Mouse (Mus musculus) MEL (cell line): ENCODE measurements around the gene Bmp7. TPM values are rescaled to one million over a fixed set of nuclear protein-coding genes. Genes with fewer than 3 reads are reported as not detected.

Experiments
- DNase-seq: peaks from one replicate; pipeline ENCODE4 v3.0.0; 2011; ENCODE audit warnings: low read depth, low spot score
- H3K27ac ChIP-seq: 2 replicates; pipeline ENCODE4 v1.5.1; 2012; ENCODE audit warnings: low read depth, mild to moderate bottlenecking, control low read depth, low read length, moderate library complexity; ENCODE audit not compliant: control insufficient read depth
- H3K27me3 ChIP-seq, 2 experiments: fragments of 150-350 bp in 1 of 2; sonication (generic) in 1 of 2; 2 replicates each; pipeline ENCODE4 v1.6.1; 2012; ENCODE audit warnings: low read length in 2 of 2, mild to moderate bottlenecking in 2 of 2, improper control_type of control experiment in 1 of 2, moderate library complexity in 1 of 2; ENCODE audit not compliant: insufficient read depth in 2 of 2, control insufficient read depth in 1 of 2
- H3K36me3 ChIP-seq, 2 experiments: 2 replicates each; pipeline ENCODE4 v1.6.1; 2012 to 2014; ENCODE audit warnings: low read length in 2 of 2, improper control_type of control experiment in 1 of 2, inconsistent platforms in 1 of 2, mild to moderate bottlenecking in 1 of 2; ENCODE audit not compliant: insufficient read depth in 2 of 2, control insufficient read depth in 1 of 2
- H3K4me1 ChIP-seq, 2 experiments: fragments of 150-350 bp in 1 of 2; sonication (generic) in 1 of 2; 2 replicates each; pipeline ENCODE4 v1.6.1; 2012; ENCODE audit warnings: low read length in 2 of 2, improper control_type of control experiment in 1 of 2, mild to moderate bottlenecking in 1 of 2; ENCODE audit not compliant: insufficient read depth in 2 of 2, control insufficient read depth in 1 of 2
- H3K4me3 ChIP-seq, 2 experiments: fragments of 150-350 bp in 1 of 2; sonication (generic) in 1 of 2; 2 replicates each; pipeline ENCODE4 v1.5.1; 2012; ENCODE audit warnings: low read depth in 2 of 2, low read length in 2 of 2, mild to moderate bottlenecking in 2 of 2, moderate library complexity in 2 of 2, control low read depth in 1 of 2, improper control_type of control experiment in 1 of 2; ENCODE audit not compliant: control insufficient read depth in 1 of 2, insufficient read depth in 1 of 2
- H3K79me2 ChIP-seq: 2 replicates; pipeline ENCODE4 v1.6.1; 2012; ENCODE audit warnings: mild to moderate bottlenecking, low read length, moderate library complexity; ENCODE audit not compliant: control insufficient read depth, poor library complexity, insufficient read depth
- H3K9ac ChIP-seq: 2 replicates; pipeline ENCODE4 v1.6.1; 2012; ENCODE audit warnings: low read depth, mild to moderate bottlenecking, control low read depth, low read length, moderate library complexity; ENCODE audit not compliant: control insufficient read depth, poor library complexity, severe bottlenecking
- H3K9me3 ChIP-seq: fragments of 150-350 bp; sonication (generic); replicated peaks from 2 replicates; pipeline ENCODE4 v1.6.1; 2012; ENCODE audit warnings: mild to moderate bottlenecking, low read length, improper control_type of control experiment, moderate library complexity; ENCODE audit not compliant: insufficient read depth
- BHLHE40 ChIP-seq: IDR thresholded peaks from 2 replicates; pipeline ENCODE4 v1.6.1; 2012; ENCODE audit warnings: low read depth, mild to moderate bottlenecking, inconsistent platforms, low read length, improper control_type of control experiment, borderline replicate concordance
- CHD1 ChIP-seq: IDR thresholded peaks from 2 replicates; pipeline ENCODE4 v1.6.1; 2012; ENCODE audit warnings: low read depth, mild to moderate bottlenecking, inconsistent platforms, low read length, improper control_type of control experiment
- CHD2 ChIP-seq: IDR thresholded peaks from 2 replicates; pipeline ENCODE4 v1.6.1; 2011; ENCODE audit warnings: low read length, improper control_type of control experiment
- CTCF ChIP-seq, 3 experiments: IDR thresholded peaks in 2 of 3; conservative IDR thresholded peaks in 1 of 3; 2 replicates each; pipeline ENCODE4 v1.5.1; 2011 to 2012; ENCODE audit warnings: low read length in 3 of 3, low read depth in 2 of 3, mild to moderate bottlenecking in 2 of 3, improper control_type of control experiment in 1 of 3, inconsistent platforms in 1 of 3, mixed read lengths in 1 of 3, moderate library complexity in 1 of 3; ENCODE audit not compliant: control insufficient read depth in 1 of 3, insufficient read depth in 1 of 3, poor library complexity in 1 of 3, severe bottlenecking in 1 of 3
- E2F4 ChIP-seq: IDR thresholded peaks from 2 replicates; pipeline ENCODE4 v1.6.1; 2011; ENCODE audit warnings: low read depth, low read length, improper control_type of control experiment, borderline replicate concordance
- EP300 ChIP-seq, 2 experiments: IDR thresholded peaks; 2 replicates each; pipeline ENCODE4 v1.6.1; 2011; ENCODE audit warnings: improper control_type of control experiment in 2 of 2, low read length in 2 of 2, low read depth in 1 of 2, mild to moderate bottlenecking in 1 of 2
- GABPA ChIP-seq: IDR thresholded peaks from 2 replicates; pipeline ENCODE4 v1.6.1; 2012; ENCODE audit warnings: low read depth, mild to moderate bottlenecking, inconsistent platforms, low read length, improper control_type of control experiment, moderate library complexity
- KAT2A ChIP-seq: conservative IDR thresholded peaks from 2 replicates; pipeline ENCODE4 v1.6.1; 2012; ENCODE audit warnings: low read depth, low read length, improper control_type of control experiment, inconsistent platforms
- MAFK ChIP-seq: IDR thresholded peaks from 2 replicates; pipeline ENCODE4 v1.6.1; 2011; ENCODE audit warnings: low read depth, mild to moderate bottlenecking, low read length, improper control_type of control experiment, borderline replicate concordance
- MEF2A ChIP-seq: IDR thresholded peaks from 2 replicates; pipeline ENCODE4 v1.6.1; 2014; ENCODE audit warnings: low read depth, mild to moderate bottlenecking, inconsistent platforms, low read length, improper control_type of control experiment; ENCODE audit not compliant: poor library complexity, insufficient replicate concordance, severe bottlenecking; ENCODE audit errors: extremely low read depth
- MYB ChIP-seq: IDR thresholded peaks from 2 replicates; pipeline ENCODE4 v1.6.1; 2011; ENCODE audit warnings: mild to moderate bottlenecking, low read depth, low read length, improper control_type of control experiment
- NELFE ChIP-seq: IDR thresholded peaks from 2 replicates; pipeline ENCODE4 v1.6.1; 2011; ENCODE audit warnings: low read depth, low read length, improper control_type of control experiment
- NRF1 ChIP-seq: IDR thresholded peaks from 2 replicates; pipeline ENCODE4 v1.6.1; 2014; ENCODE audit warnings: low read depth, mild to moderate bottlenecking, inconsistent platforms, low read length, improper control_type of control experiment, moderate library complexity; ENCODE audit not compliant: poor library complexity, insufficient read depth, severe bottlenecking
- POLR2A ChIP-seq, 2 experiments: IDR thresholded peaks; 2 replicates each; pipeline ENCODE4 v1.6.1; 2011 to 2012; ENCODE audit warnings: low read length in 2 of 2, mild to moderate bottlenecking in 2 of 2, control low read depth in 1 of 2, improper control_type of control experiment in 1 of 2, low read depth in 1 of 2, moderate library complexity in 1 of 2; ENCODE audit not compliant: control insufficient read depth in 1 of 2, insufficient read depth in 1 of 2, poor library complexity in 1 of 2
- RAD21 ChIP-seq: IDR thresholded peaks from 2 replicates; pipeline ENCODE4 v1.6.1; 2011; ENCODE audit warnings: mild to moderate bottlenecking, low read depth, low read length, improper control_type of control experiment
- RCOR1 ChIP-seq: IDR thresholded peaks from 2 replicates; pipeline ENCODE4 v1.6.1; 2012; ENCODE audit warnings: low read depth, mild to moderate bottlenecking, inconsistent platforms, low read length, improper control_type of control experiment
- SMC3 ChIP-seq: IDR thresholded peaks from 2 replicates; pipeline ENCODE4 v1.6.1; 2011; ENCODE audit warnings: low read depth, low read length, improper control_type of control experiment
- TAL1 ChIP-seq: IDR thresholded peaks from 2 replicates; pipeline ENCODE4 v1.6.1; 2012; ENCODE audit warnings: mild to moderate bottlenecking, inconsistent platforms, low read length, moderate library complexity, mixed read lengths
- UBTF ChIP-seq: IDR thresholded peaks from 2 replicates; pipeline ENCODE4 v1.6.1; 2012; ENCODE audit warnings: low read depth, mild to moderate bottlenecking, inconsistent platforms, low read length, improper control_type of control experiment, moderate library complexity, borderline replicate concordance; ENCODE audit not compliant: insufficient read depth
- USF1 ChIP-seq: IDR thresholded peaks from 2 replicates; pipeline ENCODE4 v1.6.1; 2014; ENCODE audit warnings: low read depth, mild to moderate bottlenecking, inconsistent platforms, low read length, improper control_type of control experiment, moderate library complexity
- USF2 ChIP-seq, 2 experiments: IDR thresholded peaks; 2 replicates each; pipeline ENCODE4 v1.6.1; 2011 to 2012; ENCODE audit warnings: improper control_type of control experiment in 2 of 2, low read length in 2 of 2, borderline replicate concordance in 1 of 2, inconsistent platforms in 1 of 2, low read depth in 1 of 2, mild to moderate bottlenecking in 1 of 2; ENCODE audit not compliant: insufficient read depth in 1 of 2
- ZC3H11A ChIP-seq: IDR thresholded peaks from 2 replicates; pipeline ENCODE4 v1.6.1; 2012; ENCODE audit warnings: low read depth, mild to moderate bottlenecking, inconsistent platforms, low read length, improper control_type of control experiment
- ZKSCAN1 ChIP-seq: IDR thresholded peaks from 2 replicates; pipeline ENCODE4 v1.6.1; 2012; ENCODE audit warnings: low read depth, mild to moderate bottlenecking, inconsistent platforms, low read length, improper control_type of control experiment, moderate library complexity
- ZMIZ1 ChIP-seq: IDR thresholded peaks from 2 replicates; pipeline ENCODE4 v1.6.1; 2012; ENCODE audit warnings: low read depth, mild to moderate bottlenecking, inconsistent platforms, low read length, improper control_type of control experiment, moderate library complexity
- polyA plus RNA-seq, 2 experiments: library from polyadenylated mRNA; stranded (reverse) in 1 of 2; unstranded in 1 of 2; fragments of >175 nt in 1 of 2; fragments of >200 nt in 1 of 2; gene quantifications; 2 replicates each; pipeline versions ENCODE4 v1.2.1 to v1.2.4; 2012; ENCODE audit warnings: low replicate concordance in 2 of 2, low read depth in 1 of 2; ENCODE audit not compliant: insufficient read length in 2 of 2, insufficient read depth in 1 of 2, missing spikeins in 1 of 2
- total RNA-seq: library from RNA; depleted of rRNA; stranded (reverse); fragments of 300-350 nt; gene quantifications from 2 replicates; pipeline ENCODE4 v1.2.3, GENCODE M21; 2012

The Bmp7 gene
- total and polyA plus RNA-seq, 3 experiments, result not detected

DNA sequence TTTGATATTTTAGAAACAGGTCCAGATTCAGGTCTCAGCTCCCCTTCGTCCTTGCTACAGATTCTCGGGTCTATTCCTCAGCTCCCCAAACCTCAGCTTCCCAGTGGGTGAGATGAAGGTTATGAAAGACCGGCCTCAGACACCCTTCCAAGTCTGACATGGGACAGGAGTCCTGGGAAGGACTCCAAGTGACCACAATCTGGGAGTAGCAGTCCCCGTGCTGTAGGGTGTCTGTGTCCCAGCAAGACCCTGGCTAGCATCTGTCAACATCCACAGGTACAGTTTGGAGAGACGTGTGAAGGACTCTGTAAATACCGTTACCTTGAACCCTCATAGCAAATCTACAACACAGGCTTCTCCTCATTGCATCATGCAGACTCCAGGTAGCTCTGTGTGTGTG lies 35.0 kb upstream of the Bmp7 start:
- Histone ChIP-seq H3K4me3 (no peak overlapping the region), H3K4me1 (peaks cover 0 to 12% of the 10 kb centered on the region in 2 experiments; a peak in 2 of 4 replicates), H3K79me2 (no peaks in the 10 kb centered on the region), H3K36me3 (peaks cover 0 to 2% of the 10 kb centered on the region in 2 experiments; a peak in 1 of 4 replicates), H3K9ac (no peak overlapping the region), H3K27me3 (no peaks in the 10 kb centered on the region), H3K27ac (no peak overlapping the region), H3K9me3 (no peaks in the 10 kb centered on the region)
- TF ChIP-seq SMC3 (no peak), MEF2A (no peak), CTCF (IDR thresholded peaks at IDR 0.05 in 2 of 3, conservative IDR thresholded peaks at IDR 0.05 in 1 of 3; ENCODE audit: control insufficient read depth in 1 of 3, insufficient read depth in 1 of 3, low read depth in 2 of 3, low read length in 3 of 3, poor library complexity in 1 of 3, severe bottlenecking in 1 of 3) (no peak), UBTF (no peak), ZKSCAN1 (no peak), E2F4 (no peak), NELFE (no peak), EP300 (IDR thresholded peaks at IDR 0.05; ENCODE audit: low read depth in 1 of 2, low read length in 2 of 2) (no peak), CHD1 (no peak), TAL1 (no peak), USF2 (IDR thresholded peaks at IDR 0.05; ENCODE audit: borderline replicate concordance in 1 of 2, insufficient read depth in 1 of 2, low read depth in 1 of 2, low read length in 2 of 2) (no peak), NRF1 (no peak), RCOR1 (no peak), BHLHE40 (no peak), MYB (no peak), CHD2 (no peak), POLR2A (IDR thresholded peaks at IDR 0.05; ENCODE audit: control insufficient read depth in 1 of 2, insufficient read depth in 1 of 2, low read depth in 1 of 2, low read length in 2 of 2, poor library complexity in 1 of 2) (no peak), KAT2A (no peak), GABPA (no peak), ZMIZ1 (no peak)
- DNase-seq, result no peak

DNA sequence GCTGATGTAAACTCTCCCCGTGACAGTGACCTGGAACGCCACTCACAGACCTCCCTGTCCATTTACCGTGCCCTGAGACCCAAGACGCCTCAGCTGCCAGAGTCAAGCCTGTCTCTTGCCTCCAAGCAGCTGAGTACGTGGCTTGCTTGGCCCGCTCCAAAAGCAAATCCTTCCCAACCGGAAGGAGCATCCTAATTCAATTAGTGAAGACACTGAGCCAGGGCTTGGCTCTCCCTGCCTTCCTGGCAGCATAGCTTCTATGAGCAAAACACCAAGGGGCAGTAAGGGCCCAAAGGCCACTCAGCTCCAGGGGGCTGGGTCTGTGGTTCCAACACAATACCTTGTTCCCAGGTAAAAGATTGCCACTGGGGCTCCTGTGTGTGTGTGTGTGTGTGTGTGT lies 34.6 kb upstream of the Bmp7 start:
- Histone ChIP-seq H3K27me3 (no peaks in the 10 kb centered on the region), H3K4me1 (peaks cover 0 to 12% of the 10 kb centered on the region in 2 experiments; a peak in 2 of 4 replicates), H3K36me3 (peaks cover 0 to 2% of the 10 kb centered on the region in 2 experiments; a peak in 1 of 4 replicates), H3K9ac (no peak overlapping the region), H3K27ac (no peak overlapping the region), H3K9me3 (no peaks in the 10 kb centered on the region), H3K79me2 (no peaks in the 10 kb centered on the region), H3K4me3 (no peak overlapping the region)
- DNase-seq, result no peak
- TF ChIP-seq USF1 (no peak), CTCF (IDR thresholded peaks at IDR 0.05 in 2 of 3, conservative IDR thresholded peaks at IDR 0.05 in 1 of 3; ENCODE audit: control insufficient read depth in 1 of 3, insufficient read depth in 1 of 3, low read depth in 2 of 3, low read length in 3 of 3, poor library complexity in 1 of 3, severe bottlenecking in 1 of 3) (no peak), ZMIZ1 (no peak), RAD21 (no peak), ZC3H11A (no peak), MEF2A (no peak), MAFK (no peak)
